Mouse (Mus musculus) cortical plate, adult 2 months (tissue): Measurements from ENCODE around the gene Ppp4r2.

Source experiments
- CTCF ChIP-seq: fragments of 200-500 bp; IDR thresholded peaks from 2 replicates; pipeline ENCODE4 v1.5.1; 2011; ENCODE audit warnings: mild to moderate bottlenecking, control low read depth, low read length; ENCODE audit not compliant: insufficient read depth; ENCODE audit errors: extremely low read depth
- POLR2A ChIP-seq: fragments of 200-500 bp; IDR thresholded peaks from 2 replicates; pipeline ENCODE4 v1.6.1; 2011; ENCODE audit warnings: mild to moderate bottlenecking, low read length, control low read depth; ENCODE audit not compliant: insufficient read depth; ENCODE audit errors: extremely low read depth

DNA sequence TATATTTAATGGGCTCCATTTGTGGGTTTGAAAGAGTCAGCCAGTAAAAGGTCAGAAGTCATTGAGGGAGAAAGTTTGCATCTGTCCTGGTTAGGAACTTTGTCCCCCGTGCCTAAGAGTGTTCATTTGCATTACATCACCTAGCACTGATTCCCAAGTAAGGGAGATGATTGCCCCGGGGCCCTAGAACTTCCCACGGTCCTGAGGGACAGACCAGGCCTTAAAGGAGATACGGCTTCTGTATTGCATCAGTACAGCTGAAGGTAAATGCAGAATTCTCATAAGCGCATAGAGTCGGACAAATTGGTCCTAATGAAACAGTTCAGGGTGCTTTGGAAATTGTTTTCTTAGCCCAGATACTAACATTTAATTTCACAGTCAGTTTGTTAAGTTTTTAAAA is 31.9 kb downstream of the Ppp4r2 start:
- TF ChIP-seq CTCF (no peak), POLR2A (no peak)
